Mouse (Mus musculus): ENCODE measurements around the gene Cmtm2a.
"Not testable (repeated sequence)": the region's sequence is repeated elsewhere in the genome, so short reads cannot be mapped to it uniquely, and the experiment has no call there.

Cmtm2a gene

GRCm38 (mm10) chr8:104293081-104293480, at the start of gene Cmtm2a:
Gene Cmtm2a (minus strand): TSS chr8:104293181.
- DNase-seq = not testable (repeated sequence)

GRCm38 (mm10) chr8:104342426-104342825, 49.4 kb upstream of the Cmtm2a start:
- no peak for DNase-seq

GRCm38 (mm10) chr8:104341678-104342077, 48.7 kb upstream of the Cmtm2a start:
- no peak for DNase-seq

- no peak for DNase-seq
Measured at GRCm38 (mm10) chr8:104341106-104341561, 48.2 kb upstream of the Cmtm2a start.

- DNase-seq = peak; percentile 69 to 75
Measured at GRCm38 (mm10) chr8:104340233-104341105, 47.5 kb upstream of the Cmtm2a start.

GRCm38 (mm10) chr8:104339983-104340232, 46.9 kb upstream of the Cmtm2a start:
- DNase-seq = no peak

GRCm38 (mm10) chr8:104339229-104339982, 46.4 kb upstream of the Cmtm2a start, which contains the start of gene Cmtm3:
Gene Cmtm3 (plus strand): TSS chr8:104339410.
- DNase-seq = no peak

- DNase-seq = no peak
Measured at GRCm38 (mm10) chr8:104337890-104338289, 44.9 kb upstream of the Cmtm2a start.

- DNase-seq = no peak
Measured at GRCm38 (mm10) chr8:104336806-104337205, 43.8 kb upstream of the Cmtm2a start.

GRCm38 (mm10) chr8:104334196-104334595, 41.2 kb upstream of the Cmtm2a start:
- no peak for DNase-seq

- DNase-seq = no peak
Measured at GRCm38 (mm10) chr8:104333786-104334185, 40.8 kb upstream of the Cmtm2a start.

GRCm38 (mm10) chr8:104332665-104333631, 40.0 kb upstream of the Cmtm2a start:
- no peak for DNase-seq

GRCm38 (mm10) chr8:104321930-104322329, 28.9 kb upstream of the Cmtm2a start, which contains the start of gene Cmtm2b:
Gene Cmtm2b (plus strand): TSS chr8:104322230.
- DNase-seq = not testable (repeated sequence)

- not testable (repeated sequence) for DNase-seq
Measured at GRCm38 (mm10) chr8:104321267-104321666, 28.3 kb upstream of the Cmtm2a start, which contains the start of gene Gm11020. Gene Gm11020 (plus strand): TSS chr8:104321567.

- DNase-seq = no peak
Measured at GRCm38 (mm10) chr8:104313311-104313710, 20.3 kb upstream of the Cmtm2a start.

- DNase-seq = not testable (repeated sequence)
Measured at GRCm38 (mm10) chr8:104312023-104312422, 19.0 kb upstream of the Cmtm2a start.

- not testable (repeated sequence) for DNase-seq
Measured at GRCm38 (mm10) chr8:104309441-104310155, 16.6 kb upstream of the Cmtm2a start, which contains the start of the genes Gm45711 and Cmtm1. Gene Gm45711 (minus strand): TSS chr8:104310081. Gene Cmtm1 (minus strand): TSS chr8:104310145.

GRCm38 (mm10) chr8:104308341-104308740, 15.4 kb upstream of the Cmtm2a start:
- not testable (repeated sequence) for DNase-seq

GRCm38 (mm10) chr8:104304962-104305361, 12.0 kb upstream of the Cmtm2a start:
- DNase-seq = no peak

GRCm38 (mm10) chr8:104302536-104302935, 9.6 kb upstream of the Cmtm2a start:
- DNase-seq = not testable (repeated sequence)

GRCm38 (mm10) chr8:104301577-104301976, 8.6 kb upstream of the Cmtm2a start:
- DNase-seq = not testable (repeated sequence)

Data from spleen, adult 18-20 months (tissue).